Mouse (Mus musculus): Measurements from ENCODE around the gene Ppp2r5d.

Gene Ppp2r5d

DNA sequence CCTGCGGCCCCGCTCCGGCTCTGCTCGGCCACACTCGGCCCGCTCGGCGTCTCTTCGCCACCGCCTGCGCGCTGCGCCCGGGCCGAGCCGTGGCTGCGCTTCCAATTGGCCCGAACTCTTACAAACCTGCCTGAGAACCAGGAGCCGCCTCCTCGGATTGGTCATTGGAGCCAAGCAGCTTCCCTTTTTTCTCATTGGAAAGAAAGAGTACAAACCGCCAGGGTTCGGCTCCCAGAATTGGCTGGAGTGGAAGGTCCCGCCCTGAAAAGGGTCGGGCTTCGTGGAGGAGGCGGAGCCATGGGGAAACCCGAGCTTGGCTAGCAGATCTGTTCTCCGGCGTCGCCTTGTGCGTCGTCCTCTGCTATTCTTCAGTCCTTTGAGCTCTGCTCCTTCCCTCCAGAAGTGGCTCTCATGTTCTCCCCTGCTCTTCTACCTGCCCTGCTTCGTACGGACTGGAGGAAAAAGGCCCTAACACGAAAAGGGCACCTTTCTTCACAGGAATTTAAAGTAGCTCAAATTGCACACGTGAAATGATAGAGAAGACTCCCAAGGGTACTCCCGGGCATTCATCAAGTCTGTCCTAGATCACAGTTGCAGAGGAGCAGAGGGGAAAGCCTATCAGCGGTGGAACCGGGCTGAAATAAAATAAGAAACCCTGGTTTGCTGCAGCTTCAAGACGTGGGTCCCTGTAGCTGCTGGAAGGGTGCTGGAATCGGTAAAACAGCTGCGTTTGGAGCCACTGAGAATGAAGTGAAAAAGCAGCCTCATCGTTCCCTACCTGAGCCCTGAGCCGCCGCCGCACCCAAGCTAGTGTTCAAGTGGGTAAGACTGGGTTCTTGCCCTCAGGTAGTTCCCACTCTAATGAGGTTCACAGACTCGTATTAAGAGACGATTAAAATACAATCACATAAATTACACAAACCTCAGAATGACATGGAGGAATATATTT is at the start of gene Ppp2r5d:
Ppp2r5d (minus strand) TSS at position 225 of the 949 bp plus-strand sequence.
- DNase-seq: peak; percentile 98

DNA sequence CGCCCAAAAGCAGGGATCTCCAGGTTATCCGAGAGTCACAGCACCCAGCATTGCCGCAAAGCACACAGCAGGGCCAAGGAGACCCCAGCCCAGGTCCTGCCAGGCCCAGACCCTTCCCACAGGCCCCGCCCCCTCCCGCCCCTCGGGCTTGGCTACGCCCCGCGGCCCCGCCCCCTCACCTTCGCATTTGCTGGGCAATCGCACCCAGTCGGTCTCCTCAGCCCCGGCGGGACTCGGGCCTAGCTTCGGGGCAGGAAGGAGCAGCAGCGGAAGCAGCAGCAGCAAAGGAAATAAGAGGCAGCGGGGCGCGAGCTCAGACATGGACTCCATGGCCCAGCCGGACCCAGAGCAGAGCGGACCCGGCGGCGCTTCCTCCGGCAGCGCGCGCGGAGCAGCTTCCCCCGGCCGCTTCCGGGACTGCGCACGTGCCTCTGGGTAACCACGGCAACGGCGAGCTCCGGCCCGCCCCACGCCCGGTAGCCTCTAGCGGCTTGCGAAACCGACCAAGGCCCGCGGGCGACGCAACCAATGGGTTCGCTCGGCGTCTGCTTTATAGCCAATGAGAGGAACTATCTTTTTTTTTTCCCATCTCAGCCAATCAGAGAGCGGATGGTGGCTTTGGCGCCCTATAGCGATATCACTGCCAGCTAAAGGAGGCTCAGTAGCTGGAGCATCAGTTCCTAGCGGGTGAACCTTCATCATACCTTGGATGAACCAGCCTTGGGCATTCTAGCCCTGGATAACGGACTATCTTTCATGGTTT is 47.1 kb upstream of the Ppp2r5d start, which contains the start of gene Cnpy3:
Cnpy3 (minus strand) TSS at position 421 of the 763 bp plus-strand sequence.
- peak; percentile 98 to 100 for DNase-seq

DNA sequence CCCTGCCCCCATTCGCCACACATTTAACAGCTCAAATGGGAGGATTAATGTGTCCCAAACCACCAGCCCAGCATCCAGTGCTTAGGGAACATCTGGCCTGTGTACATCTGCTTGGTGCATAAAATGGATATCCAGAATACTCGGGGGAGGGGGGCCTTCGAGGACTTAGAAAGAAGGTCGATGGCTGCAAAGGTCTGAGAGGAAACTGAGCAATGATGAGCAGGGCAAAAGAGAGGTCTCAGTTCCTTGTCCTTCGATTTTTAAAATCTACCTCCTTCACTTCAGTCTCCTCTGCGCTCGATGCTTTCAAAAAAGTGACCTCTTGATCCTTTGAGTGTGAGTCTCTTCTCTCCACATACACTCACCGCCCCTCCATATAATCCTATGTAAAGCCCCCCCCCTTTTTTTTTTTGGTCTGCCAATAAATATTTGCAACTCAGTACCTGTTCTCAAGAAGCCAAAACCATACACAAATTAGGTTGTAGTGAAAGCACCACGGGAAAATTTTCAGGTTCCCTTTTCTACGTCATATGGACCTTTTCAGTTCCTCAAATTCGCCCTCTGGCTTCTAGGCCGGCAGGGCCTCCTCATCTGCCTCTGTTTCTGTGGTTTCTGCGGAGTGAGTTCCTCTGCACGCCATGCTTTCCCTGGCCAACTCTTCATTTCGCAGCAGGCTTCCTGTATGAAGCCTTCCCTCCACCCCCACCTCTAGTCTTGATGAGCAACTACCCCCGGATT is 46.3 kb upstream of the Ppp2r5d start:
- DNase-seq: peak in 1 of 2 experiments; percentile 75

DNA sequence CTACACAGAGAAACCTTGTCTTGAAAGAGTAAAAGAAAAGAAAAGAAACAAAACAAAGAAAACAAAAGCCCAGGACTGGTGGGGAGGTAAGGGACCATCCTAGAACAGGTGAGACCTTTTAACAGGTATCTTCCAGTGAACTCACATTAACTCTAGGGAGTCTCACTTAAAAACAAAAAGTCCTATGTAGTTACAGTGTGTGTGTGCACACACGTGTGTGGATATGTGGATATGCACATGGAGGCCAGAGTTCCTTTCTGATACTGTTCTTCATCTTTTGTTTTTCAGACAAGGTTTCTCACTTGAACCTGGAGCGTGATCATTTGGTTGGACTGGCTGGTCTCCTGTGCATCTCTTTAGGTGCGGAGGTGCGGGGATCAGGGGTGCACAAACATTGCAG is 45.7 kb upstream of the Ppp2r5d start:
- no peak for DNase-seq

DNA sequence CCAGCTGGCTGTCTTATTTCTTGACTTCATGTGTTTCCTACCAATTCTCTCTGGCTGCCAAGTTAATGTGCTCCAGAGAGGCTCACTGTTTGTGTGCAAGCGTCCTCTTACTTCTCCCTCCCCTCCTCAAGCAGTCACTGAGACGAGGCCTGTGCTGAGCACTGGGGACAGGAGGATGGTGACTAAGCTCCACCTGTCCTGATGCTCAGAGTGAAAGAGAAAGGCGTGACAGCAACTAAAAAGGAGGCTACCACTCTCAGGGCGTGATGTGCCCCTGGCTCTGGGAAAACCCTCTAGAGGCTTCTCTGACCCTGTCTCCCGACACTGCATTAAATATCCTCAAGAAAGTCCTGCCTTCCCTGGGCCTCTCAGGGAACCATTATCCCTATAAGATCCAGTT is 44.4 kb upstream of the Ppp2r5d start:
- no peak for DNase-seq

DNA sequence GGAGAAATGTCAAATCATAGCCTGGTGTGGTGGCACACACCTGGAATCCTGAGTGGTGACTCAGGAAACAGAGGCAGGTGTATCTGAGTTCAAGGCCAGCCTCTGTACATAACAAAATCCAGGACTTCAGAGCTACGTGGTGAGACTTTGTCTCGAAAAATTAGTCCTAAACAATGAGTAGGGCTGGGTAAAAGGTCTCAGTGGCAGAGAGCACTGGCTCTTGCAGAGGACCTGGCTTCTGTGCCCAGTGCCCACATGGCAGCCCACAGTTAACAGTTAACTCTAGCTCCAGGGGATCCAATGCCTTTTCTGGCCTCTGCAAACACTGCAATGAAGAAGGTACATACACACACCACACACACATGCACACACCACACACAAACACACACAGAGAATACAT is 42.9 kb upstream of the Ppp2r5d start:
- DNase-seq: no peak

DNA sequence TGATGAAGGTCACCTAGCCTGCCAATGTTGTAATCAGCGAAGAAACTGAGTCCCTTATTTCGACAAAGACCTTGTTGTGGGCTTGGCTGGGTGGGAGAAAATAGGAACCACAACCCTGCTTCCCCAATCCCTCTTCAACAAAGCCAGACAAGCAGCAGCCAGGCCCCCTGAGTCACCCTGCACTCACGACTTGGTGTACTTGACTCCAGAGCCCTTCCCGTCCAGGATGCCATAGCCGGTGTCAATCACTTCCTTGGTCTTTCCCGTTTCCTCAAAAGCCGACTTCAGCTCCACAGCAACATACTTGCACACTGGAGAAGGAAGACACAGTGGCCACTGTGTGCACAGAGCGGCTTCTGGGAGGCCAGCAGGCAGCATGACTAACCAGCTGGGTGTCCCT is 42.3 kb upstream of the Ppp2r5d start:
- DNase-seq: peak in 1 of 2 experiments; percentile 54

DNA sequence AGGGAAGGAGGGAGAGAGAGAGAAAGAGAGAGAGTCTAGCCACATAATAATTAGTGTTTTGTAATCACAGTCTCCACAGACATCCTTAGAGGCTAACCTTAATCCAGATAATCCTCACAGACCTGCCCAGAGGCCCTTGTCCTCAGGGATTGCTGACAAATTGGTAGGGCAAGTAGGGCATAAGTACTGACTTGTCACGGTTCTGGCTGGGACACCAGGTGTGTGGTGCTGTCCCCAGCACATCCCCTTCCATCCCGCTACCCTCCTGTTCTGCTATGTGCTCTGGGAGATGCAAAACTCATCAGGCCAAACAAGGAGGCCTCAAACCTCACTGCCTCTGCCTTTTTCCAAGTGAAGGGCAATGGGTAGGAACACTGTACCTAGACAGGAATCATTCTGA is 40.6 kb upstream of the Ppp2r5d start:
- DNase-seq: no peak

DNA sequence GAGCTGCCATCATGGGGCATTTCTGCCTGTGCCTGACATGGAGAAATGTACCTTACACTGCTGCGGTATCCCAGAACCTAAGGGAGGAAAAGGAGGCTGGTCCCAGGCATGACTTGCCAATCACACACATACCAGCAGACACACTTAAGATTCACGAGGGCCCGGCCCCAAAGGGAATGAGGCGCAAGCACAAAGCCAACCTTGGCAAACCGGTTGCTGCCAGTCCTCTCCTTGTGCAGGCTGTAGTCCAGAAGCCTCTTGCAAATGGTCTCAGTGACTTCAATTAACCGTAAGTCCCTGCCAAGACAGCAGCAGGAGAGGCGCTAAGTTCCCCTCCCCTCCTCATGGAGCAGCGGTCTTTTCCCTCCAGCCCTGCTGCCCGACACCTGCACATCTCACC is 38.1 kb upstream of the Ppp2r5d start:
- DNase-seq: peak; percentile 44 to 73

DNA sequence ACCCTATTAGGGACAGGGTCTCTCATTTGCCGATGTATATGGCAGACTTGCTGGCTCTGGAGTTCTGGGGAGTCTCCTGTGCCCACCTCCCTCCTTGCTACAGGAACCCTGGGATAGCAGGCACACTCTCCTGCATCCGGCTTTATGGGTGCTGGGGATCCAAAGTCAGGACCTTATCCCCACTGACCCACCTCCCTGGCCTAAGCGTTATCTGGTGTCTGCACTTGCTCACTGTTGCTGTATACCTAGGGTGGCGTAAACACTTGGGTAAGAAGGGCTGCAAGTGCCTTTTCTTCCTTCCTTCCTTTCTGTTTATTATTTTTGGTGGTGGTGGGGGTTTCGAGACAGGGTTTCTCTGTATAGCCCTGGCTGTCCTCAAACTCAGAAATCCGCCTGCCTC is 36.4 kb upstream of the Ppp2r5d start:
- DNase-seq: no peak

DNA sequence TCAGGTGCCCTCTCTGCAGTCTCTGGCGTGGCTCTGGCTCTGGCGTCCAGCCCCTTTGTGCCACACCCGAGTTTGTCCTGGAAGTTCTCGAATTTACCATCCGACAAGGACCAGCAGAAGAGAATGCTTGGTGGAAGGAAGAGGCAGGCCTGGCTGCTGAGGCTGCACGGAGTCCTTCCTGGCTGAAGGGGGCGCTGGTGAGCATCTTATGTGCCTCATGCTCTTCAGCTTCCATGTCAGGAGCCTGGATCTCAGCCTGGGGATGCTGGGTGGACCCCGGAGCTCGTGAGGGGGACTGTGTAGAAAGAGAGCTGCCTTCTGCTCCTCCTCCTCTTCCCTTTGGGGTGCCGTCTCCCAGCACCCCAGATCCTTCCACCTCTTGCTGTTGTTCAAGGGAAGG is 31.2 kb upstream of the Ppp2r5d start:
- peak in 1 of 2 experiments; percentile 48 for DNase-seq

DNA sequence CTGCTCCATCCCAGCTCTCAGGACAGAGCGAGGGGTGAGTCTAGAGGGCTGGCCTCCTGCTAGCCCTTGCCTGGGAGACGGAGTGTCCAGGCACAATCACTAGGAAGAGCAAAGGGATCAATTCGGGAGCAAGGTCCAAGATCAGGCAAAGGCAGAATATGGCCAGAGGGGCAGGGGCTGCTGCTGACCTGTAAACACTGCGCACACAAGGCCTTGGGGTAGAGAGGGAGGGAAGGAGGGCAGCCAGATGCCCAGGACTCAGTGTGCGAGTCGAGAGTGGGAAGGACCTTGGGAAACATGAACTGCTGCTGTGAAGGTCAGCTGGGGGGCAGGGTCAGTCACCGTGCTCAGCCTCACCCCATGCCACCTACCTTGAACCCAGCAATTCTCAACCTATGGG is 30.4 kb upstream of the Ppp2r5d start:
- DNase-seq: no peak

DNA sequence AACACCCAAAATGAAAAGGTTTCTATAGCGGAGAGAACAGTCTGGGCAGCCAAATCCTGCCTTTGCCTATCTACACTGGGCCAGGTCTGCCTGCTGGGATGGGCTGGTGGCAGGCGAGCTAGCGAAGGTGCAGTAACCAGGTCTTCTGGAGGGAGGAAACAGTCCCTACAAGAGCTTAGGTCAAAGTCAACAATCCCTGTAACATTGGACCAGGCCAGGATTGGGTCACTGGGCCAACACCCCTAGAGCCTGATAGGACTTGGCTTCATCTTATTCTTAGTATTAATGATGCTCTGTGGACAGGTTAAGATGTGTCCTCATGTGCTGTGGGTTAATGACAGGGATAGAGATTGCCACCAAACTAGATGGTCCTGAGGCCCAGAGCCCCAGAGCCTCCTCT is 29.1 kb upstream of the Ppp2r5d start:
- no peak for DNase-seq

DNA sequence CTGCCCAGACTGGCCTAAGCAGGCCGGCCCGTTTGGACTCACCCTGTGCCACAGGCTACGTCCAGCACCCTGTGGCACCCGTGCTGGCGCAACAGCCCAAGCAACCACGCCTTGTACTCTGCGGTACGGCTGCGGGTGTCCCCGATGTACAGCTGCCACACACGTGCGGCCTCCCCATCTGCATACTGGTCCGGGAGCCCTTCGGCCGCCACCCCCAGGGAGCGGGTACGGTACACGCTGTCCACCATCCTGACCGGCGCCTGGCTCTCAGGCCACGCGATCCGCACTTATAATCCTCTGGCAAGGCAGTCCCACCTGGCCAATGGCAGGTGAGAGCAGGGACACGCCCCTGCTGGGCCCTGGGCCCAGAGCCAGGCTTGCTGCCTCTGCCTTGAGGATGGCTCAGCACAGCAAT is 24.0 kb upstream of the Ppp2r5d start, which contains the start of gene Gnmt:
Gnmt (minus strand) TSS at position 265 of the 415 bp plus-strand sequence.
- peak; percentile 57 to 77 for DNase-seq

DNA sequence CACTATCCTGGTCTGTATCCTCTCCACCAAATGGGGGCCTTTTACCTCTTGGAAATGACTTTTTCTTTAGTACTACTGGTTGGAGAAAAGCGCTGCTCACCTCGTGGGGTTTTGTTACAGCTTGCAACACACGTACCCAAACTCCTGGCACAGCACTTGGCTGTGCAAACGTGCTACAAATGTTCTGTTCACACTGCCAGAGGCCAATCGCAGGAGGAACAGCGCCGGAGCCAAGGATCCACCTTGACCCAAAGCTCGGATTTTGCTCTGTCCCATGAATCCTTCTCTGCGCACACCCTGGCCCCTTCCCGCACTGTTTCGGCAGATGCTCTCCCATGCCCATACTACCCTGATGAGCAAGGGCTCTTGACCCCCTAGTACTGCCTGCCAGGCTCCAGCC is 23.6 kb upstream of the Ppp2r5d start:
- no peak for DNase-seq

DNA sequence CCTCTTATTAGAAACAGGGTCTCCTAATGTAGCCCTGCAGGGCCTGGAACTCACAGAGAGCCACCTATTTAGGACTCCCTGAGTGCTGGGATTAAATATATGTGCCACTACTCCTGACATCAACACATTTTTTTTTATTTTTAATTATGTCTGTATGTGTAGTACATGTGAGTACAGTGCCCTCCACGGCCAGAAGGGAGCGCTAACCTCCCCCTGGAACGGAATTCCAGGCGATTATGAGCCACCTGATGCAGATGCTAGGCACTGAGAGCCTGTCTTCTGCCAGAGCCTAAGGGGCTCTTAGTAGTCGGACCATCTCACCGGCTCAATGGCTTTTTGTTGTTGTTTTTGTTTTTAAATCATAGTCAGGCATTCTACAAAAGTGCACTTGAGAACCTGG is 23.1 kb upstream of the Ppp2r5d start:
- peak in 1 of 2 experiments; percentile 60 for DNase-seq

DNA sequence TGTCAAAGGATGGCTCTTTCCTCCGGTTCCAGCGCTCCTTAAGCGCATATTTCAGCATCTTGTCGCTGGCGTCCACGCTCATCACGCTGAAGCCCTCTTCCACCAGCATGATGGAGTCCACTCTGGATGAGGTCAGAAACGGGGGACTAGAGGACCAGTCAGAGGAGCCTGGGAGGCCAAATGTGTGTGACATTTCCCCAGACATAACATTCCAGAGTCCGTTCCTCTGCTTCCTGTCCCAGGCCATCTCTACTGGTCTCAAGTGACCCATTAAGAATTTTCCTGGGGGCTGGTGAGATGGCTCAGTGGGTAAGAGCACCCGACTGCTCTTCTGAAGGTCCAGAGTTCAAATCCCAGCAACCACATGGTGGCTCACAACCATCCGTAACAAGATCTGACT is 22.4 kb upstream of the Ppp2r5d start:
- no peak for DNase-seq

DNA sequence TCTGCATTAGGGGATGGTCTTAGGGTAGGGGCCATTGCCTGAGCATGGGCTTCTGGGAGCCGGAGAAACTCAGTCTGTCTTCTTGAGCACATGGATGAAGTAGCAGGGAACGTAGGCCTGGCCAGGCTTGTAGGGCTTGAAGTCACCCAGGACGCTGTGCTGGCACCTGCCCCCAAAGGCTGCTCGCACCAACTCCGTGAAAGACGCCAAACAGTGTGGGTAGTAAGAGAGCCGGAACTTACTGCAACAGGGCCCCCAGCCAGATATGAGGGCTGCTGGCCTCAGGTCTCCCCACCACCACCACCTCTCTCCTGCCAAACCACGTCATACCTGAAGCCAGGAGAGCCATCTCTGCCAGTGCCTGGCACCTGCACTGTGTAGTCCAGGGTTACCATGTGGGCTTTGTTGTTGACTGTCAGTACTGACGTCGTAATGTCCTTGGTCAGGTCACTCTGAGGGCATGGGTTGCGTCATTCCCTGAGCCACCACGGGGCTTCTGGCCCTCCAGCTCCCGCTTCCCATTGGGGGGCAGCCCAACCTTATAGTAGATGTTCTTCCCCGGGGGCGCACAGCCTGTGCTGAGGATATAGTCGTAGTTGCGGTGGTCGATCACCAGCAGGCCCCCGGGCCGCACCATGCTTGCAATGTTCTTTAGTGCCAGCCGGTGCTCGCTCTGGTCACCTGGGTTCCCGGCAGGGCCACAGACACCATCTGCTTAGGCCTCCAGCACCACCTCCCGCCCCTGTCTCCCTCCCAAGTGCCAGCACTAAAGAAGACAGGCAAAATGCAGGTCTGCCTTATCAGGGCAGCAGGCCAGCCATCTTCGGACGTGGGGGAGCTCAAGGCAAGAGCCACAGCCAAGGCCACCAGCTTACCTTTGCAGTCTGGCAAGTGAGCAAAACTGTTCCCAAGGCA is 21.1 kb upstream of the Ppp2r5d start:
- DNase-seq: no peak

DNA sequence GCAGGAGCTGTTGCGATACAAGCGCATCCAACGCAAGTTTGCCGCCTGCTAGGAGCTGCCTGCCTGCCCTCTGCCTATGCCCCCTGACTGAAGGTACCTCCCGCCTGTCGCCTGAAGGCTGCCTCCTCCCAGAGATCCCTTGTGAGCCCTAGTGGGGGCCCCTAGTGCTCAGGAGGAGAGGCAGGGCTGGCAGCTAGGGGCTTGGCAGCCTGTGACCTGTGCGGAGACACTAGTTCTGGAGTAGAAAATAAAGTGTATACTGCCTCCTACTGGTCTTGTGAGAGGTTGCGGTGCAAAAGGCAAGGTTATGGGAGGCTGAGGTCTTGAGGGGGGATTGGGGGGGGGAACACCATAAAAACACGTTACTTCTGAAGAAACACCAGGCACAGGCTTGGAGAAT is 20.4 kb upstream of the Ppp2r5d start:
- peak in 1 of 2 experiments; percentile 55 for DNase-seq

DNA sequence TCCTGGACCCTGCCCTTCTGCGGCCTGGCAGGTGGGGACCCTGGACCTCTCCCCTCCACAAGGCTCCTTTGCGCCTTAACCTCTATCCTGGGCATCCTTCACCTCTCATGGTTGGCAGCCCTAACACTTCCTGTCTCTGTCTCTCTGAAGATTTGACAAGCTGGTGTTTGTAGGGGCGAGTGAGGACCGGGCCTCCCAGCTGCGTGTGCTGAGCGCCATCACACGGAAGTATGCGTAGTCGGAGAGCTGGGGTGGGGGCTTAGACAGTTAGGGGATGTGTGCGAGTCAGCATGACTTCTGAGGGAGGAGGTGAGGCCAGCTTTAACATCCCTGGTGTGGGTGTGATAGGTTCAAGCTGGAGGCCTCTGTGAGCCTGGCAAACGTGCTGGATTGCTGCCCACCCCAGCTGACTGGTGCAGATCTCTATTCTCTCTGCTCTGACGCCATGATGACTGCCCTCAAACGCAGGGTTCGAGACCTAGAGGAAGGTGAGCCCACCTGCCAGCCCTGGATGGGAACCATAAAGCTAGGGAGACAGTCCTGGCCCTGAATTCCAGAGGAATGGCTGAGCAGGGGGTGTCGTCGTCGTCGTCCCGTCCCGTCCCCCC is 19.7 kb upstream of the Ppp2r5d start:
- DNase-seq: no peak

DNA sequence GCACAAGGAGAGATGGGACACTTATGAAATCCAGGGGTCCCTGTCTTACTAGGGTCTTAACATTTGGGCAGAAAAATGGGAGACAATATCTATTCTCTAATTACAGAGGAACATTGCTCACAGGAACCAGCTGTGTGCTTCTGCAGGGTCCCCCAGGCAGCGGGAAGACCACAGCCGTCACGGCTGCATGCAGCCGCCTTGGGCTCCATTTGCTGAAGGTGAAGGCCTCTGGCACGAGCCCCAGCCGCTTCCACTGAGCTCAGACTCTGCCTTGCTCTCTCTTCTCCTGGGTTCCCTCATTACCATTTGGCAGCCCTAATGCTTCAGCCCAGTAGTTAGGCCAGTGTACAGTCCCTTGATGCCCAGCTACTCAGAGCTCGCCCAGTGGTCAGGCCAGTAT is 16.2 kb upstream of the Ppp2r5d start:
- DNase-seq: no peak
